Mouse (Mus musculus) kidney, adult 2 months (tissue): ENCODE results near the gene Ntng2.

Source experiments
- CTCF ChIP-seq: fragments of 200-500 bp; conservative IDR thresholded peaks from 2 replicates; pipeline ENCODE4 v1.5.1; 2011; ENCODE audit warnings: low read depth, mild to moderate bottlenecking, control low read depth, low read length, moderate library complexity, mixed read lengths; ENCODE audit not compliant: insufficient read depth, insufficient read length
- POLR2A ChIP-seq: fragments of 200-500 bp; IDR thresholded peaks from one replicate; pipeline ENCODE4 v1.6.1; 2011; ENCODE audit warnings: low read depth, low read length, control low read depth

DNA sequence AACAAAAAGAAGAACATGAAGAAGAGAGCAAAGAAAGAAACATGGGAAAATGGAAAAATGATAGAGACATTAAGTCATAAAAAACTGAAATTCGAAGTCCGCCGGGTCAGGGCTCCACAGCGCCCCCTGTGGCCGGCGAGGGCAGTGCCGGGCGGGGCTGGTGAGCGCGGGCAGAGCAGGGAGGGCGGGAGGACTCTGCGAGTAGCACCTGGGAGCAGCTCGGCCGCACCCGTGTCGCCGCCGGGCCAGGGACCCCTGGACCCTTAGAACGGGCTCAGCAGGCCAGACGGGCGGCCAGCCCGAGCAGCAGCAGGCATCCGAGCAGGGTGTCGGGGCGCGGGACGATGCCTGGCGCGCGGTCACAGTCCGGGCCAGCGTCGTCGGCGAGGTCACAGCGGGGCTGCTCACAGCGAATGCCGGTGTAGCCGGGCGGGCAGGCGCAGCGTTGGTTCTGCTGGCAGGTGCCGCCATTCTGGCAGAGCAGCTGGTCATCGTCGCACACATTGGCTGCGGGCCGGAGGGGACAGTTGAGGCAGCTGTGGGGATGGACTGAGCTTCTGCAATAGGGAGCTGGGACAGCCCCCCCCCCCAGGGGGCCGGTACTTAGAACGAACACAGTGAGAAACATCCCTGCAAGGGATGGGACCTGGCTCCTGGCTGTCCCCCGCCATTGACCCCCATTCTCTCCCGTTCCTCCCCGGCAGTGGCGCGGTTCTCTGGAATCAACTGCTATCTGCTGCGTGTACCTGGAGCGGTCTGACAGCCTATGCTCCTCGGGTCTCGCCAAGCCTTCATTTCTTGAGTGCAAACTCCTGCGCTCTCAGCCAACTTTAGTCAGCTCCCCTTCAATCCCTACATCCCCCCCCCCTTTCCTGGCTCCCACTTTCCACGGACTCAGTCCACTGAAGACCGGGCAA, 58.0 kb downstream of the Ntng2 start:
- peak; percentile 76 for TF ChIP-seq CTCF
- no peak for TF ChIP-seq POLR2A
